Mouse (Mus musculus) heart, adult 18-20 months (tissue): Measurements from ENCODE around the gene Wdr77. TPM values are rescaled to one million over a fixed set of nuclear protein-coding genes. Genes with fewer than 3 reads are reported as not detected.
"Not testable (repeated sequence)": the region's sequence is repeated elsewhere in the genome, so short reads cannot be mapped to it uniquely, and the experiment has no call there.

ENCODE experiments used
- DNase-seq, 2 experiments: peaks; one replicate each; pipeline ENCODE4 v3.0.0; 2021 to 2022; ENCODE audit warnings: mixed read lengths in 1 of 2
- long read RNA-seq, 2 experiments: library from polyadenylated mRNA; stranded (forward); transcript quantifications; one replicate each; pipeline ENCODE4 v2.0.0; 2021
- total RNA-seq, 2 experiments: library from RNA; stranded (reverse); gene quantifications; 2 replicates each; pipeline ENCODE4 v1.2.3; 2021

The Wdr77 gene
- total RNA-seq, result 10 to 100 TPM; 40.8 to 51.0 TPM
- long read RNA-seq, experiment 1, transcript Wdr77-201 (10 exons, 3,682 nt), result major isoform, 57 of 64 reads
- long read RNA-seq, experiment 1, partial matches to known transcripts, result 2 of 64 reads
- long read RNA-seq, experiment 1, other reads (novel, unspliced or antisense), result 5 of 64 reads
- long read RNA-seq, experiment 2, transcript Wdr77-201 (10 exons, 3,682 nt), result major isoform, 24 of 27 reads
- long read RNA-seq, experiment 2, partial matches to known transcripts, result 1 of 27 reads
- long read RNA-seq, experiment 2, other reads (novel, unspliced or antisense), result 2 of 27 reads

GRCm38 (mm10) chr3:105958974-105959580 is at the start of gene Wdr77:
TSS of gene Wdr77 (plus strand) at chr3:105959369.
- peak; percentile 97 to 99 for DNase-seq

- peak in 1 of 2 experiments; percentile 26 for DNase-seq
Observed at GRCm38 (mm10) chr3:105910519-105911190, 48.5 kb upstream of the Wdr77 start.

GRCm38 (mm10) chr3:105912097-105912880 is 46.9 kb upstream of the Wdr77 start:
- no peak for DNase-seq

- no peak for DNase-seq
Observed at GRCm38 (mm10) chr3:105913839-105914681, 45.1 kb upstream of the Wdr77 start.

GRCm38 (mm10) chr3:105915281-105915680 is 43.9 kb upstream of the Wdr77 start:
- no peak for DNase-seq

- not testable (repeated sequence) for DNase-seq
Observed at GRCm38 (mm10) chr3:105916455-105916854, 42.7 kb upstream of the Wdr77 start.

GRCm38 (mm10) chr3:105917656-105918354 is 41.4 kb upstream of the Wdr77 start:
- DNase-seq, result no peak

- DNase-seq, result no peak
Observed at GRCm38 (mm10) chr3:105918355-105918745, 40.8 kb upstream of the Wdr77 start.

- DNase-seq, result not testable (repeated sequence)
Observed at GRCm38 (mm10) chr3:105920743-105921142, 38.4 kb upstream of the Wdr77 start.

- no peak for DNase-seq
Observed at GRCm38 (mm10) chr3:105921959-105922358, 37.2 kb upstream of the Wdr77 start.

- DNase-seq, result no peak
Observed at GRCm38 (mm10) chr3:105924616-105925015, 34.6 kb upstream of the Wdr77 start.

- DNase-seq, result no peak
Observed at GRCm38 (mm10) chr3:105927561-105928194, 31.5 kb upstream of the Wdr77 start.

- DNase-seq, result no peak
Observed at GRCm38 (mm10) chr3:105928195-105928569, 31.0 kb upstream of the Wdr77 start.

- no peak for DNase-seq
Observed at GRCm38 (mm10) chr3:105928781-105929180, 30.4 kb upstream of the Wdr77 start.

GRCm38 (mm10) chr3:105929821-105930220 is 29.3 kb upstream of the Wdr77 start:
- no peak for DNase-seq

GRCm38 (mm10) chr3:105931095-105931494 is 28.1 kb upstream of the Wdr77 start:
- no peak for DNase-seq

GRCm38 (mm10) chr3:105932240-105933071 is 26.7 kb upstream of the Wdr77 start, which contains the start of gene I830077J02Rik:
TSS of gene I830077J02Rik (minus strand) at chr3:105932664.
- DNase-seq, result peak in 1 of 2 experiments; percentile 24

GRCm38 (mm10) chr3:105933926-105934325 is 25.2 kb upstream of the Wdr77 start:
- no peak for DNase-seq

- DNase-seq, result peak; percentile 76 to 78
Observed at GRCm38 (mm10) chr3:105935033-105935432, 24.1 kb upstream of the Wdr77 start.
